31 mouse cellular contexts compared by ENCODE assay signal in genomic region chr16:26444843-26445242, GRCm38 (mm10). TPM values are rescaled to one million over a fixed set of nuclear protein-coding genes. Genes with fewer than 3 reads are reported as not detected.
A peak's percentile ranks its signal among the peaks of the same experiment; 100 is the strongest.
DNase-seq lines count a peak whose midpoint lies in the region; ATAC-seq and TF ChIP-seq lines count a peak whose summit lies in the region.
"Had no signal": no experiment of that assay in that cellular context is flagged by ENCODE, and none has a peak within 500 bp of the region (broad histone marks: within the 10 kb centered on the region; RNA-seq: fewer than 3 reads in every experiment).

No protein-coding gene starts in this region.

- POLR2A ChIA-PET in Patski (lab: Charles Lee) = no interaction called here

- no peak overlapping the region for H3K27ac ChIP-seq in liver, postnatal 0 days (ENCODE audit: low read depth)
- H3K27ac ChIP-seq: forebrain, embryonic 10.5 days; forebrain, embryonic 13.5 days; gastrocnemius, adult 2 months; heart, embryonic 13.5 days; hindbrain, embryonic 14.5 days; hindbrain, postnatal 0 days had no signal

- H3K9ac ChIP-seq in liver, postnatal 0 days (replicated peaks) = no peak overlapping the region
- H3K9ac ChIP-seq: forebrain, embryonic 13.5 days; heart, embryonic 13.5 days; hindbrain, embryonic 14.5 days had no signal

- H3K4me1 ChIP-seq in liver, postnatal 0 days (ENCODE audit: insufficient read depth) = no peaks in the 10 kb centered on the region
- H3K4me1 ChIP-seq: forebrain, embryonic 10.5 days; forebrain, embryonic 13.5 days had no signal

- no peaks in the 10 kb centered on the region for H3K27me3 ChIP-seq in Patski
- H3K27me3 ChIP-seq in liver, postnatal 0 days (ENCODE audit: insufficient read depth, low read length) = no peaks in the 10 kb centered on the region
- H3K27me3 ChIP-seq: forebrain, embryonic 13.5 days; heart, embryonic 13.5 days had no signal

- no peak overlapping the region for H3K4me3 ChIP-seq in liver, postnatal 0 days (ENCODE audit: low read depth, low read length)
- H3K4me3 ChIP-seq: forebrain, embryonic 10.5 days; forebrain, embryonic 13.5 days; gastrocnemius, adult 2 months; heart, embryonic 13.5 days had no signal

- in situ Hi-C loops in Patski (cut with MboI; ENCODE audit: low pct_unique_long_range_greater_than_20kb) = loop anchor here (5.0 kb wide), 1 partner anchor 193 kb away; no protein-coding TSS in a partner anchor

- no peaks in the 10 kb centered on the region for H3K9me3 ChIP-seq in liver, postnatal 0 days (ENCODE audit: low read length)
- H3K9me3 ChIP-seq: forebrain, embryonic 10.5 days; forebrain, embryonic 13.5 days; heart, embryonic 13.5 days had no signal

- CTCF ChIA-PET in Patski (lab: Charles Lee) = interaction anchor here (0.7 to 1.5 kb wide), 3 partner anchors 14 to 473 kb away, joined by 3 to 4 read pairs (median 3); no protein-coding TSS in a partner anchor

- peak; percentile 74 for ATAC-seq in Patski
- ATAC-seq in liver, postnatal 0 days = no peak
- ATAC-seq: activated CD4-positive, CD25-positive, alpha-beta regulatory T cell, adult 4 months; forebrain, embryonic 13.5 days; forebrain, embryonic 16.5 days; hindbrain, postnatal 0 days; inflammation-experienced regulatory T-cells, adult 6 months had no signal

- no peak overlapping the region for H3K4me2 ChIP-seq in liver, postnatal 0 days (ENCODE audit: low read depth, low read length)
- H3K4me2 ChIP-seq: forebrain, embryonic 13.5 days; heart, embryonic 13.5 days; hindbrain, embryonic 14.5 days had no signal

- no peak for TF ChIP-seq EP300 in liver, postnatal 0 days (IDR thresholded peaks at IDR 0.05; ENCODE audit: low read depth)

- DNase-seq in lung, postnatal 25 days (ENCODE audit: low spot score) = peak; percentile 32
- no peak for DNase-seq in lung, postnatal 4 days
- peak; percentile 47 for DNase-seq in Muller cell, postnatal 12 days (ENCODE audit: inconsistent ontology term)
- DNase-seq in Patski (ENCODE audit: low read depth, low spot score) = peak; percentile 15
- no peak for DNase-seq in heart, adult 18-20 months
- DNase-seq in liver, postnatal 0 days = no peak
- DNase-seq: adrenal gland, postnatal 10 days; adrenal gland, postnatal 36 days; cerebellum, adult 18-20 months; cerebellum, adult 9-10 months; cerebellum, postnatal 14 days; gastrocnemius, adult 2 months; gastrocnemius, postnatal 14 days; heart, adult 11 months; heart, postnatal 14 days; heart, postnatal 4 days had no signal

- H3K36me3 ChIP-seq in liver, postnatal 0 days (replicated peaks; ENCODE audit: insufficient read depth, low read length) = no peaks in the 10 kb centered on the region
- H3K36me3 ChIP-seq: forebrain, embryonic 10.5 days; heart, embryonic 13.5 days had no signal

- no peak for TF ChIP-seq CTCF in Patski (IDR thresholded peaks at IDR 0.05)
- no peak for TF ChIP-seq CTCF in liver, postnatal 0 days (IDR thresholded peaks at IDR 0.05; ENCODE audit: low read depth)

RNA-seq across cellular contexts. Expression of gene Cldn16, which starts 18.1 kb away (rescaled TPM):
- polyA plus RNA-seq in Patski (2021) = not detected
- not detected for total RNA-seq in heart, adult 18-20 months (2021)
- polyA plus RNA-seq in liver, postnatal 0 days (2015; fragmentation: Nextera tagmentation; extraction: Ambion mirVana) = not detected in 2 replicates
- total RNA-seq: adrenal gland, adult 18-20 months; adrenal gland, postnatal 10 days; adrenal gland, postnatal 36 days; ES-E14; gastrocnemius, adult 2 months; gastrocnemius, postnatal 14 days; gastrocnemius, postnatal 4 days; heart, postnatal 14 days; heart, postnatal 4 days; hindbrain, postnatal 0 days had no signal
- polyA plus RNA-seq: activated CD4-positive, CD25-positive, alpha-beta regulatory T cell, adult 4 months; embryonic facial prominence, embryonic 11.5 days; embryonic facial prominence, embryonic 14.5 days; forebrain, embryonic 10.5 days; forebrain, embryonic 13.5 days; forebrain, embryonic 16.5 days; heart, embryonic 13.5 days; heart, embryonic 16.5 days; hindbrain, embryonic 11.5 days; hindbrain, embryonic 14.5 days; hindbrain, postnatal 0 days; inflammation-experienced regulatory T-cells, adult 6 months had no signal

Comparison
In these comparisons a context has a peak if more than half of its experiments do, and no peak if none do; other contexts are left out.
1. DNase-seq: peak in lung, postnatal 25 days (single experiment), Muller cell, postnatal 12 days (single experiment) and Patski (single experiment); none in lung, postnatal 4 days (0 of 2), heart, adult 18-20 months (0 of 2) and liver, postnatal 0 days (single experiment).